Mouse (Mus musculus): Measurements from ENCODE around the gene Cd63.

Cd63 gene

DNA sequence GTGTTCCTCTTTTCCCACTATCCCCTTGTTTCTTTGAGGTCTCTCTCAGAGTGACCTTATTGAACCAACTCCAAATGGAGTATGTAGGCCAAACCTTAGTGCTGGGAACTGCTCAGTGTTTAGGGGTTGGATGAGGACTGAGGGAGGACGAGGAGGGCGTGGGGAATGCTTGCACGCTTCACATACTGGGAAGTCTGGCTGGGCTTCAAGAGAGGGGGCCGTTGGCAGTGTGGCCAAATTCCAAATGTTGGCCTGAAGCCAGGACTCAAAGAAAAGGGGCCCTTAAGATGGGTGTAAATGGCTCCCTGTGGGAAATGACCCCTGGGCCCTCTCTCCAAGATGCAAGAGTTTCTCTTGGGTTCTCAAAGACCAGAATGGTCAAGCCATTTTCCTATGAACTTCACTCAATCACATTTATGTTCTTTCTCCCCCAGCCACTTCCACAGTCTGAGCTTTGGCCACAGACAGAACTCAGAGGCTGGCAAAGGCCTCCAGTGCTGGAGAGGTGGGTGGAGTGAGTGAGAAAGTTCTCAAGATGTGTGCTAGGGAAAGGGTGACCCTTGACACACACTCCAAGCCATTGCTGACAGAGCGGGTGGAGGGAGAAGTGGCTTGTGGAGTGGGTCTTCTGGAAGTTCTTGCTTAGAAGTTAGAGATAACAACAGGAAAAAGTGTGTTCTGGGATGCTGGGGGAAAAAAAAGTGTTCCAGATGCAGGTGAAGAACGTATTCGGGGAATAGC is 29.0 kb downstream of the Cd63 start:
- no peak for DNase-seq (ENCODE audit: low spot score)

DNA sequence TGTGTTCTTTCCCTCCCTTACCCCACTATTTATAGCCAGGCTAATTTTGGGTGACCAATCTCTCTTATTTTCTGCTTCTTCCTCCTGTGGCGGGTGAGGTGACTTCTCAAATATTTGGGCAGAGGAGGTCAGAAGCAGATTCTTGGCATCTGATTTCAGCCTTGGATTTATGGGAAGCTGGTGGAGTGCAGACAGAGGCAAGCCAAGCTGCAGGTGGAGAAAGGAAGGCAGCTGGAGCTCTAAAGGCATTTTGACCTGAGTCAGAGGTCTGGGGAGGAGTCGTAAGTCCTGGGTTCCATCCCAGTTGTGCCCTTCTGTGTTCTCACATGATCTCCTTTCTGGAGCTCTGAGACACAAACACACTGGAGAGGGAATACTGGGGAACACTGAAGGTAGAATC is 30.7 kb downstream of the Cd63 start:
- no peak for DNase-seq (ENCODE audit: low spot score)

DNA sequence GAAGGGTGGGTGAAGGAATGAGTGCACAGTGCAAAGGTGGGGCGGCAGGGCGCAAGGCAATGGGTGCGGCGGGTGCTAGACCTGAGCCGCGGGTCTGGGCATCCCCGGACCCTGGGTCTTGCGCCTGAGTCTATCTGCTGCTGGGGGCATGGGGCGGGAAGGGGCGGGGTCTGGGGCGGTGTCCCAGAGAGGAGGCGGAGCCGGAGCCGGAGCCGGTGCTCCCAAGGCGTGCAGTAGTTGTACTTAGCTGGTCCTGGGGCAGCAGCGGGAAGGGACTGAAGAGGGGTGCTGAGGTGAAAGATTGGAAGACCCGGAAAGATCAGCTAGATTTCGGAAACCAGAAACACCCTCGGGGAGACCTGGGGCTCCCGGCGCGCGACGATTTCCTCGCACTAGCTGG is 32.8 kb downstream of the Cd63 start, which contains the start of gene Itga7:
Itga7 (plus strand) TSS at position 245 of the 400 bp plus-strand sequence.
- DNase-seq (ENCODE audit: low spot score), result no peak

DNA sequence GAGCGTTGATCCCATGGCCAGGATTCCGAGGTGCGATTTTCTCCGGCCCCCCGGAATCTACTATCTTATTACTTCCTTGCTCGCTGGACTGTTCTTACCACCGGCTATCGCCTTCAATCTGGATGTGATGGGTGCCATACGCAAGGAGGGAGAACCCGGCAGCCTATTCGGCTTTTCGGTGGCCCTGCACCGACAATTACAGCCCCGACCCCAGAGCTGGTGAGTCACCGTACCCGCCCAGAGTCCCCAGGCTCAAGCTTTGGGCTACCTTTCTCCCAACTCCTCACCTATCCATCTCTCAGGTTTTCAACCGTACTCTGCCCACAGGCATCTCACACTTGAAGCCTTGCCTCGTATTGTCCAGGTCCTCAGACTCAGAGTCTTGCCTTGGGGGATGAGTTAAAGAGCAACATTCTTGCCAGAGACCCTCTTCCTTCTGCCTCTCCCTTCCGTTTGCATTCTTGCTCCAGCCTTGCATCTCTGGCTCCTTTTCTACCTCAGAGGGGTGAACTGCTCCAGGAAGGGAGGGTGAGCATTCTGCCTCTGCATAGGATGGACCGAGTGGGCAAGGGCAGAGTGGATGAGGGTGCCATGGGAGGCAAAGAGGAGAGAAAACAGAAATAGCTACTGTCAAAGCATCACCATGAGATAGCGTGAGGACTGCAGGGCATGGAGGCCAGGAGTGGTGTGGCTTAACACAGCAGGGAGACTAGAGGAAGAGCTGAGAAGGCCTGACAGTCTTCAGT is 33.4 kb downstream of the Cd63 start:
- no peak for DNase-seq (ENCODE audit: low spot score)

DNA sequence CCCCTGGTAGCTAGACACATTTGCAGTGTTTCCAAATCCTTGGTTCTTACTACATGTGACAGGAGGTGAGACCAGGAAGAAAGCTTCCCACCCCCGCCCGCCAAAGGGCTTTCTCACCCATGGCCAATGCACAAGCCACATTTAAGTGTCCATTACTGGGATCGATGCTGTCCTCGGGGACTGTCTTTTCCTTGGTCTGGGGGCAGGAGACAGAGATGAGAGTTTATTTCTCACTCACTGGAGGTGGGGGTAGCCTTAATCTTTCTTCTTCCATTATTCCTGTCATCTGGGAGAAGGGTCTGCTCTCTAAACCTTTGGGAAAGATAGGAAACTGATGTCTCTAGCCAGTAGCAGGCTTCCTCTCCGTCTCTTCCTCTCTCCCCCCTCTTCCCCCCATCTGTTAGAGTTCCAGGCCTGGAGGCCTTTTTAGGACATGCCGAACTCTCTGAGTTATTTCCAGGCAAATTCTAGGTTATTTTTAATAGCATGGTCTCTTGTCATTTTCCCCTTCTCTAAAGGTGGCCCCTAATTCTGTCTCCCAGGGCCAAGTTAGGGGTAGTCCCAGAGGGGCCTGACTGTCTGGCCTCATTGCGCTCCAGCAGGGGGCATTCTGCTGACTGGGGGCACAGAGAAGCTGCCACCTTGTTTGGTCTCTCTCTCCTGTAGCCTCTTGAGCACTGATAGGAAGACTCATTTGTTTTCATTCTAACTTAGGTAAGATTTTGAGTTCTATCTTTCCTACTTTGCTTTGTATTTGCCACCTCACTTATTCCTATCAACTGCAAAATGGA is 34.4 kb downstream of the Cd63 start:
- no peak for DNase-seq (ENCODE audit: low spot score)

DNA sequence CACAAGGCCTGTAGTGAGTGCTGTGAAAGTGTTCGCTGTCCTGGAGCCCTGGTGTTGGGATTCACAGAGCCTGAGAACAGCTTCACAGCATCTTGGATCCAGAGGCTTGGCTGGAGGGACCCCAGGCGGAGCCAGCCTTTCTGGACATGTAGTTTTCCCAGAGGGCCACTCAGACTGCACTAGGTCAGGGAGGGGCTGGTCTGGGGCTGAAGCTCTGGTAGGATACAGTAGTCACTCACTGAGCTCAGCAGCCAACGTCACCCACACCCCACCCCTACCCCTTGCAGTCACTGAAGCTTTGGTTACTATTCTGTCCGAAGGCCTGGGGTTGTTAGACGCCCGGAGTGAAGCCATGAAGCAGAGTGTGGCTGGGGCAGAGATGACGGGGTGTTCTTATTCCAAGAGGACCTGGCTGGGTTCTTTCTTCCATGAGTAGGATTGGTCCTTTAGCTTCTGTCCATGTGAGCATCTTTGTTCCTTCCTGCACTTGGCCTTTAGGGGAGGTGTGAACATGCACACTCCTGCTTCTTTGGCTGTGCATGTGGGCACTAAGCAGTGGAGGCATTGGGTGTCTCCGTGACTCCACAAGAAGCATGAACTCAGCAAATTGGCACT is 35.1 kb downstream of the Cd63 start:
- no peak for DNase-seq (ENCODE audit: low spot score)

DNA sequence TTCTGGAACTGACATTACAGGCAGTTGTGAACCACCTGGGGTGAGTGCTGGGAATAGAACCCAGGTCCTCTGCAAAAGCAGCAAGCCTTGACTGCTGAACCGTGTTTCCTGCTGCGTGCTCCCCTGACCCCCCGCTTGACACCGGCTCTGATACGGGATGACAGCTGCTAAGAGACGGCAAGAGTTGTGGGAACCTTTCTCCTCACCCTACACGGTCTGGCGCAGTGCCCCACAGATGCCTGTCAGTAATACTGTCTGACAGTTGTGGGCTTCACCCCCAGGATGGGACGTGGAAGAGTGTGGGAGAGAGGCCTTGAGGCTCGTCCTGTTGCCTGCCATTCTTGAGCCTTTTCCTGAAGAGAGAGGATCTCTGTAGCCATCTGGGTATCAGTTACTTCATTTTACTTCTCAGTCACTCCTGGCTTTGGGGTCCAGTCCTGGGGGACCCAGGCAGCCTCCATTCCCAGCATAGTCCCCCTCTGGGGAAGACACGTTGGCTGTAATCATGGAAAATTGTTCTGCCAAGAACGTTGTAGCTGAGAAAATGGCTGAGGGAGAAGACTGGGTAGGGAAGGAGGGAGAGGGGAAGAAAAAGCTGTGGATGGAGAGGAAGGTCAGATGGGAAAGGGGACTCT is 37.1 kb downstream of the Cd63 start:
- DNase-seq (ENCODE audit: low spot score), result no peak

DNA sequence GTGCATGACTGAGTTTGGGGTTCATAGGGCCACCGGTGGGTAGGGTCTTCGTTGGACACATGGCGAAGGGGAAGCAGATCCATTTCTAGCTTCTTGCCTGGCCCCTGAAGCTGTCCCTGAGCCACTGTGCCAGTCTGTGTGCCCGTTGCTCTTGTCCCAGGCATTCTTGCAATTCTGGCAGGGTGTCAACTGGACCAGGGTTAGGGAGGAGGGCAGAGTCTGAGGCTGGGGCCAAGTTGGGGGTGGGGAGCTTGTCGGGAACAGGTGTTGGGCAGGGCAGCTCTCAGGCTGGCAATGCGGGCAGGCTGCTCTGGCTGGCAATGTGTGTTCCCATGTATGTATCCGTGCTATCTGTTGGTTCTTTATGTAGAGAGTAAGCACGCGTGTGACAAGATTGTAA is 37.7 kb downstream of the Cd63 start:
- no peak for DNase-seq (ENCODE audit: low spot score)

DNA sequence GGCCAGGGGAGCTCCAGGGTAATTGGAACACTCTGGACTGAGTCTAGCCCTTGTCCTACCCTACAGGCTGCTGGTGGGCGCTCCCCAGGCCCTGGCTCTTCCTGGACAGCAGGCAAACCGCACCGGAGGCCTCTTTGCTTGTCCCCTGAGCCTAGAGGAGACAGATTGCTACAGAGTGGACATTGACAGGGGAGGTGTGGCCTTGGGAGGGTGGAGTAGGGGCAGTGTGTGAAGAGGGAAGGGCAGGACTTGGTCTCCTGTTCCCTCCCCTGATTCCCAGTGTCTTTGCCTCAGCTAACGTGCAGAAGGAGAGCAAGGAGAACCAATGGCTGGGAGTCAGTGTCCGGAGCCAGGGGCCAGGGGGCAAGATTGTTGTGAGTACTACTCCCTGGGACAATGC is 38.2 kb downstream of the Cd63 start:
- DNase-seq (ENCODE audit: low spot score), result no peak

DNA sequence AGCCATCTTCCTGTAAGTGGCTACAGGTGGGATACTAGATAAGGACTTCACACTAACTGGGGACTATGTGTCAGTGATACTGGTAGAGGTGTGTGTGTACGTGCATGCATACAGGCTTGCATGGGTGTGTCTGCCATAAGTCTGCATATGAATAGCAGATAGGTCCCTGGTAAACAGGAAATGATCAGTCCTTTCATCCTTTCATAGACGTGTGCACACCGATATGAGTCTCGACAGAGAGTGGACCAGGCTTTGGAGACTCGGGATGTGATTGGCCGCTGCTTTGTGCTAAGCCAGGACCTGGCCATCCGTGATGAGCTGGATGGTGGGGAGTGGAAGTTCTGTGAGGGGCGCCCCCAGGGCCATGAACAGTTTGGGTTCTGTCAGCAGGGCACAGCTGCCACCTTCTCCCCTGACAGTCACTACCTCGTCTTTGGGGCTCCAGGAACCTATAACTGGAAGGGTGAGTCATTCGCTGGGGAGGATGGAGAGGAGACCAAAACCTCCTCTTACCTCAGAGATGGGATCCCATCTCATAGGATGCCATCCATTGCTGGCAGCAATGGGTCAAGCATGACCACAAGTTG is 39.8 kb downstream of the Cd63 start:
- no peak for DNase-seq (ENCODE audit: low spot score)

DNA sequence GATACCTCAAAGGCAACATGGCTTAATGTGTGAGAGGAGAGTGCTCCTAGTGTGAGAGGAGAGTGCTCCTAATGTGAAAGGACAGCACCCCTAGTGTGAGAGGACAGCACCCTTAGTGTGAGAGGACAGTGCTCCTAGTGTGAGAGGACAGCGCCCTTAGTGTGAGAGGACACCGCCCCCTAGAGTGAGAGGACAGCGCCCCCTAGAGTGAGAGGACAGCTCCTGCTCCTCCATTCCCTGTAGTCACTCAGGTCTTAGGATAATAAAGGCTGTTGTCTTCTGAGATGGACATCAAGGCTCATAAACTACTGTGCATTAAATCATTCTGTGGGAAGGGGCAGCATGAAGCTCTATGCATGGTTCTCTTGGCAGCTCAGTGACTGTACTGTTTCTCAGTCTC is 44.9 kb downstream of the Cd63 start:
- no peak for DNase-seq (ENCODE audit: low spot score)

DNA sequence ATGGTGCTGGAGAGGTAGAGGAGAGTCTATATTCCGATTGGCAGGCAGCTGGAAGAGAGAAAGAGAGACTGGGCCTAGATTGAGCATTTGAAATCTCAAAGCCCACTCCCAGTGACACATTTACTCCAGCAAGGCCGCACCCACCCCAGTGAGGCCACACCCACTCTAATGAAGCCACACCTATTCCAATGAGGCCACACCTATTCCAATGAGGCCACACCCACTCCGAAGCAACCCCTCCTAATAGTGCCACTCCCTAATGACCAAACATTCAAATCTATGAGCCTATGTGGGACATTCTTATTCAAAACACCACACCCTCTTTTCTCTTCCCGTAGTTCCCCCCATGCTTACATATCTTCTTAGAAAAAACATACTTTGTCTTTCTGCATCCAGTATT is 46.7 kb downstream of the Cd63 start:
- DNase-seq (ENCODE audit: low spot score), result no peak

DNA sequence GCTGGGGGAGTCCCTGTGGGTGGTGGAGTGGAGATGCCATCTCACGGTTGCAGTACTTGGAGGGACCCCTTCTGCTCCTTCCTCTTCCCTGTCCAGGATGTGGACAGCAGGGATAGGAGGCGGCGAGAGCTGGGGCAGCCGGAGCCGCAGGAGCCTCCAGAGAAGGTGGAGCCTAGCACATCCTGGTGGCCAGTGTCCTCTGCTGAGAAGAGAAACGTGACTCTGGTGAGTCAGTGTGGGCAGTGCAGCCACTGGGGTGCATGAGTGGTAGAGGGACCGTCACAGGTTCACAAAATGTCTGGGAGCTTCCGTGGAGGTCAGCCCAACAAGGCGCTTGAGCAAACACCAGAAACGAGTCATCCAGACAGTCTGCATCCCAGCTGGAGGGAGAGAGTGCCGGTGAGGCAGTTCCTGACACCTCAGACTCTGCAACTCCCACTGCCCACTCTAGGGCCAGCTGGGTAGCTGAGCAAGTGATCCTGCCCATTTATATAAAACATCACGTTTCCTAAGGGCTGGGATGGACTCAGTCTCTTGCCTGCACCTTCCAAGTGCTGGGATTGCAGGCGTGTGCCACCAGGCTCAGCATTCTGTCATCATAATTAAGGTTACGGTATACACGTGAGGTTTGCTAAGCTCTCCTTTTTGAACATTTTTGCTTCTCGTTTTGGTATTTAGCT is 49.6 kb downstream of the Cd63 start:
- no peak for DNase-seq (ENCODE audit: low spot score)

DNA sequence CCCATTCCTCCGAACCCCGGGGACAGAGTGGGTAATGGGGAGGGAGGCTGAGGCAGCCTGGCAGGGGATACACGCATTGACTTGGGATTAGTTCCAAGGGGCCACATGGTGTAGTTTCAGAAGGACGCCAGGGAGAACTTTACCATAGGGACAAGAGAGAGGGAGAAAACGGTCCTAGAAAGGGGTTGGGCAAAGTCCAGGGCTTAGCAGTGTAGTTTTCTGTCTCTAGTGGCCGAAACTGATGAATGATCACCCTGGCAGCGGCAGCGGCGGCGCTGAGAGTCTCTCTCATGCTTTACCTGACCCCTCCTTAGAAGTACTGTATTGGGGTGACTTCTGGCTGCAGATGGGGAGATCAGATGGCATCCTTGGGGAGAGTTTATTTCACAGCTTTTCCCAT is 57.6 kb downstream of the Cd63 start:
- DNase-seq (ENCODE audit: low spot score), result no peak

DNA sequence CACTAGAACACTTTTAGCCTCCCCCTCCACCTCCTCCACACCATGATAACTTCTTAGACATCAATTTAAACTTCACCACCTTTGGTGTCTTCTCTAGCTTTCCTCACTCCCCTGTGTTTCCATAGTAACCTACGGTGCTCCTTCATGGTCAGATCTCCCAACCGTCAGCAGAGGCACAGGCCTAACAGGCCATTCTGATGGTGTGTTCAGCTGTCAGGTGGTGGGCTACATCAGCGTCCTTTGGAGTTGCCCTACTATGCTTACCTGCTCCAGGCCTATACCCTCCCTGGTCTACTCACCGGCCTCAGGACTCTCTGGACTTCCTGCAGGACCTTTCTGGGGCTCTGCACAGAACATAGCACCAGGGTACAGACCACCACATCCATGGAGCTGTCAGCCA is 59.4 kb downstream of the Cd63 start:
- DNase-seq (ENCODE audit: low spot score), result no peak

DNA sequence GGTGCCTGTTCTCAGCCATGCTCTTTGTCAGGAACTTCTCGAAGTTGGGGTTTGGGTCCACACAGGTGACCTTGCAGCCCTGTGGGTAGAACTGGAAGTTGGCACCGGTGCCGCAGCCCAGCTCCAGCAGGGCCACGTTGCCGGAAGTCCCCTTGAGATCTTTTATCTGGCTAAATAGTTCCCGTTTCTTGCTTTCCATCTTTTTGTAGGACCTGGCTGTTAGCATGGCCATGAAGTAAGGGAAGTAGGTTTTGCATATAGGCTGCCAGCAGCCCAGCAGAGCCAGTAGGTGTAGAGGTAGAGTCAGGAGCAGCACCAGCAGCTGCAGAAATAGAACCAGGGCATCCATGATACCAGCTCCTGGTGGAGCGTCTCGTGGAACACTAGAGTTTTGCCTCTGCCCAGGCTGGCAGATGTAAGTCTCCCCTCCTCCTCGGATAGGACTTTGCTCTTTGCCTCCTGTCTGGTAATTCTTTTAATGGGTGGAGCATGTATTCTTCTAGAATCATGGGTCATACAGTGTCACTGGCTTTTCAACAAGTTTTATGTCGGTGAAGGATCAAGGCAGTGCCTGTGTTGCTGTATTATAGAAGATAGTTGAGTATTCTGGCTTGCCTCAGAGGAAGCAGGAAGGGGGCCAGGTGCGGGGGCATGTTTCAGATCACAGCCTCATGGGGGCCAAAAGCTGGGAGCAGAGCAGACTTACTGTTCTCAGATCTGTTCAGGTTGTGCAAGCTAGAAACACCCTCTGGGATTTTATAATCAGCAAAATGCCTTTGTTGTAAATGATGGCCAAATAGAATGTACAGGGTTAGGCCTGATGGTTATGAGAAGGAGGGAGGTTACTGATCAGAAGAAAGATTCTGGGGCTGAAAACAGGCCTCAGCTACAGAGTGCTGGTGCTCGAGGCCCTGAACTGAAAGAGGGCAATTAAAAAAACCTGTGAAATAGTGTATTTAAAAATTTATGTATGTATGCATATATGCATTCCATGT is 60.1 kb downstream of the Cd63 start, which contains the start of gene Mettl7b:
Mettl7b (minus strand) TSS at position 399 of the 995 bp plus-strand sequence.
- peak; percentile 20 for DNase-seq (ENCODE audit: low spot score)

All from layer of hippocampus, adult 11-12 months (tissue).